Mouse (Mus musculus): ENCODE measurements around the gene Xpot. TPM values are rescaled to one million over a fixed set of nuclear protein-coding genes. Genes with fewer than 3 reads are reported as not detected.

The Xpot gene
- total and polyA plus RNA-seq, 3 experiments, result 132 to 151 (median 140) TPM

DNA sequence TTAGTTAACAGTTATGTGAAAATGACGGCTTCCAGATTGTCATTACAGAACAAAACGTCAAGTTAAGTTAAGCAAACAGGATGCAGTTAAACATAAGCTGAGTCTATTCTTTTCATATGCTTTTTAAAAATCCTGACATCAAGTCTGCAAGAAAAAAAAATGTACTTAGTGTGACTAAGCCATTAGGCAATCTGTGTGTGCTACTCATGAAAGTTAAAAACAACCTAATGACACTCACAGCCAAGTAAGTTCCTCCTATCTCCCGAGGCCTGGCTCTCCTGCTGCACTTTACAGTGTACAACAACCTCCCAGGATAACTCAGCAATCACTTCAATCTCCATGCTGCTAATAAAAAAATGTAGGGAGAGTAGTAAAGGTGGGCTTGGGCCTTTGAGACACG is 22.6 kb downstream of the Xpot start:
- Histone ChIP-seq H3K79me2 (replicated peaks; ENCODE audit: control insufficient read depth, extremely low read depth, insufficient read depth, poor library complexity, severe bottlenecking) (no peaks in the 10 kb centered on the region), H3K27me3 (replicated peaks) (no peaks in the 10 kb centered on the region), H3K4me2 (ENCODE audit: insufficient read depth, low read depth, poor library complexity, severe bottlenecking) (no peak overlapping the region), H3K27ac (ENCODE audit: insufficient read depth, low read depth) (no peak overlapping the region), H3K4me3 (replicated peaks in 1 of 3; ENCODE audit: low read depth in 2 of 3, low read length in 2 of 3, poor library complexity in 1 of 3) (no peak overlapping the region), H3K36me3 (replicated peaks in 1 of 2; ENCODE audit: control insufficient read depth in 1 of 2, insufficient read depth in 1 of 2, low read length in 1 of 2) (peaks cover 90 to 98% of the 10 kb centered on the region in 2 experiments), H3K9me3 (replicated peaks; ENCODE audit: low read length) (no peaks in the 10 kb centered on the region), H3K9ac (ENCODE audit: insufficient read depth, low read depth) (no peak overlapping the region), H3K4me1 (ENCODE audit: control insufficient read depth in 1 of 2, insufficient read depth in 2 of 2) (no peaks in the 10 kb centered on the region; a peak in 1 of 4 replicates)
- in situ Hi-C loops (cut with MboI; ENCODE audit: low pct_ligation_motif_present, low pct_unique_long_range_greater_than_20kb, low sequenced_read_pairs) (no loop called here), dilution Hi-C loops (cut with MboI; ENCODE audit: extremely low pct_ligation_motif_present, extremely low pct_unique_long_range_greater_than_20kb, low sequenced_read_pairs) (no loop called here)
- TF ChIP-seq ZKSCAN1 (IDR thresholded peaks at IDR 0.05; ENCODE audit: borderline replicate concordance, low read depth, low read length) (no peak), CHD1 (IDR thresholded peaks at IDR 0.05; ENCODE audit: low read depth, low read length) (no peak), SIN3A (IDR thresholded peaks at IDR 0.05; ENCODE audit: low read length) (no peak), ZC3H11A (IDR thresholded peaks at IDR 0.05; ENCODE audit: low read depth, low read length) (no peak), MXI1 (IDR thresholded peaks at IDR 0.05; ENCODE audit: low read depth, low read length) (no peak), E2F4 (IDR thresholded peaks at IDR 0.05; ENCODE audit: insufficient replicate concordance, low read depth, low read length) (no peak)
- no peak for DNase-seq (ENCODE audit: extremely low read depth)

DNA sequence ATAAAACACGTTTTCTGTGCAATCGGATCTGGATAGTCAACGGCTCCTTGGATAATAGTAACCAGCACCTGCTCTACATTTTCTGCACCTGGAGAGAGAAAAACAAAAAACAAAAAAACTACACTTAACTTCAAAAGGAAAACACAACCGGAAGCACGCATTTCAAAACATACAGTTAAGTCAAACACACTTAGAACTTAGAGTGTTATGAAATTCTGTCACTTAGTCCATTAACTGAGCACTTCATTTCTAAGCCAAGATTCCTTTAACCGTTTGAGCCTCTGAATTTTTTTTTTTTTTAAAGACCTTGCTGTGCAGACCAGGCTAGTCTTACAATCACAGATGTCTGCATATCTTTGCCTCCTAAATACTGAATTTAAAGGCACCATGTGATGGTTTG is 24.9 kb downstream of the Xpot start:
- TF ChIP-seq CTCF (conservative IDR thresholded peaks at IDR 0.05 in 1 of 2, IDR thresholded peaks at IDR 0.05 in 1 of 2; ENCODE audit: low read depth in 2 of 2, low read length in 2 of 2), result no peak
- no peak for TF ChIP-seq ETS1 (conservative IDR thresholded peaks at IDR 0.05; ENCODE audit: low read depth, low read length)
- no peak for TF ChIP-seq POLR2AphosphoS2 (IDR thresholded peaks at IDR 0.05; ENCODE audit: low read depth, low read length)
- no peak for TF ChIP-seq PAX5 (IDR thresholded peaks at IDR 0.05; ENCODE audit: low read length)
- no peak for TF ChIP-seq JUN (IDR thresholded peaks at IDR 0.05; ENCODE audit: insufficient read depth, low read depth, low read length)
- dilution Hi-C loops (cut with MboI; ENCODE audit: extremely low pct_ligation_motif_present, extremely low pct_unique_long_range_greater_than_20kb, low sequenced_read_pairs) (no loop called here), in situ Hi-C loops (cut with MboI; ENCODE audit: low pct_ligation_motif_present, low pct_unique_long_range_greater_than_20kb, low sequenced_read_pairs) (no loop called here)
- H3K4me1 ChIP-seq (ENCODE audit: control insufficient read depth in 1 of 2, insufficient read depth in 2 of 2), result no peaks in the 10 kb centered on the region
- no peak overlapping the region for H3K27ac ChIP-seq (ENCODE audit: insufficient read depth, low read depth)
- no peak overlapping the region for H3K9ac ChIP-seq (ENCODE audit: insufficient read depth, low read depth)
- no peak overlapping the region for H3K4me2 ChIP-seq (ENCODE audit: insufficient read depth, low read depth, poor library complexity, severe bottlenecking)
- no peaks in the 10 kb centered on the region for H3K79me2 ChIP-seq (replicated peaks; ENCODE audit: control insufficient read depth, extremely low read depth, insufficient read depth, poor library complexity, severe bottlenecking)
- H3K4me3 ChIP-seq (replicated peaks in 1 of 3; ENCODE audit: low read depth in 2 of 3, low read length in 2 of 3, poor library complexity in 1 of 3), result no peak overlapping the region
- peaks cover 89 to 98% of the 10 kb centered on the region in 2 experiments for H3K36me3 ChIP-seq (replicated peaks in 1 of 2; ENCODE audit: control insufficient read depth in 1 of 2, insufficient read depth in 1 of 2, low read length in 1 of 2)
- no peaks in the 10 kb centered on the region for H3K27me3 ChIP-seq (replicated peaks)
- no peak for DNase-seq (ENCODE audit: extremely low read depth)
- H3K9me3 ChIP-seq (replicated peaks; ENCODE audit: low read length), result no peaks in the 10 kb centered on the region

DNA sequence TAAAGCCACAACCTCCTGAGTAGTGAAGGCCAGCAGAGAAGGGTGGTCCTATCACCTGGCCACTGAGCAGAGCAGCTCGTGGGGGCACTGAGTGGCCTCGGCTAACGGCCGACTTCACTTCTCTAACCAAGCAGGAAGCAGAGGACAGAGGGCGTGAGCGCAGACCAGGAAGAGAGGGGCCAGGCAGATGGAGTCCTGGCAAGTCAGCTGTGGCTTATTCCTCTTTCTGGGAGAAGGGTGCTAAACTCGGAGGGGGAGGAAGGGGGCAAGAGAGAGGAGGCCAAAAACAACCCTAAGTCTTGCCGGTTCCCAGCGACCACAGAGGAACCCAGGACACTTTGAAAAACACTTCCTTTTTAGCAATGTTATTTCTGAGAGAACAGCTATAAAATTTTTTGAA is 29.6 kb downstream of the Xpot start:
- H3K4me2 ChIP-seq (ENCODE audit: insufficient read depth, low read depth, poor library complexity, severe bottlenecking), result no peak overlapping the region
- DNase-seq (ENCODE audit: extremely low read depth), result no peak
- H3K9me3 ChIP-seq (replicated peaks; ENCODE audit: low read length), result no peaks in the 10 kb centered on the region
- peaks cover 73 to 91% of the 10 kb centered on the region in 2 experiments for H3K36me3 ChIP-seq (replicated peaks in 1 of 2; ENCODE audit: control insufficient read depth in 1 of 2, insufficient read depth in 1 of 2, low read length in 1 of 2)
- dilution Hi-C loops (cut with MboI; ENCODE audit: extremely low pct_ligation_motif_present, extremely low pct_unique_long_range_greater_than_20kb, low sequenced_read_pairs) (no loop called here), in situ Hi-C loops (cut with MboI; ENCODE audit: low pct_ligation_motif_present, low pct_unique_long_range_greater_than_20kb, low sequenced_read_pairs) (no loop called here)
- no peak overlapping the region for H3K4me3 ChIP-seq (replicated peaks in 1 of 3; ENCODE audit: low read depth in 2 of 3, low read length in 2 of 3, poor library complexity in 1 of 3)
- H3K4me1 ChIP-seq (ENCODE audit: control insufficient read depth in 1 of 2, insufficient read depth in 2 of 2), result 0 out of 4 replicates have a peak, but pooled peaks cover 0 to 3% of the 10 kb centered on the region in 2 experiments
- TF ChIP-seq MYC (IDR thresholded peaks at IDR 0.05; ENCODE audit: low read depth, low read length), result no peak
- TF ChIP-seq ZNF384 (IDR thresholded peaks at IDR 0.05; ENCODE audit: low read depth, low read length), result no peak
- TF ChIP-seq POLR2A (IDR thresholded peaks at IDR 0.05; ENCODE audit: low read depth, low read length), result no peak
- no peak for TF ChIP-seq KAT2A (IDR thresholded peaks at IDR 0.05; ENCODE audit: insufficient replicate concordance, low read length)
- no peak for TF ChIP-seq GABPA (IDR thresholded peaks at IDR 0.05; ENCODE audit: insufficient replicate concordance, low read depth, low read length)
- no peak for TF ChIP-seq NRF1 (IDR thresholded peaks at IDR 0.05; ENCODE audit: low read depth, low read length)
- TF ChIP-seq ZMIZ1 (IDR thresholded peaks at IDR 0.05; ENCODE audit: low read depth, low read length), result no peak
- no peak for TF ChIP-seq PAX5 (IDR thresholded peaks at IDR 0.05; ENCODE audit: low read length)
- TF ChIP-seq CHD1 (IDR thresholded peaks at IDR 0.05; ENCODE audit: low read depth, low read length), result no peak
- no peak for TF ChIP-seq RCOR1 (conservative IDR thresholded peaks at IDR 0.05; ENCODE audit: low read depth, low read length)
- no peak for TF ChIP-seq TCF12 (IDR thresholded peaks at IDR 0.05; ENCODE audit: low read depth, low read length)
- no peak for TF ChIP-seq MAZ (IDR thresholded peaks at IDR 0.05; ENCODE audit: low read depth, low read length)
- no peak for TF ChIP-seq MXI1 (IDR thresholded peaks at IDR 0.05; ENCODE audit: low read depth, low read length)
- TF ChIP-seq UBTF (IDR thresholded peaks at IDR 0.05; ENCODE audit: low read depth, low read length), result no peak
- no peak for TF ChIP-seq ELF1 (IDR thresholded peaks at IDR 0.05; ENCODE audit: low read depth, low read length)
- TF ChIP-seq MAFK (IDR thresholded peaks at IDR 0.05; ENCODE audit: insufficient replicate concordance, low read length), result no peak
- TF ChIP-seq E2F4 (IDR thresholded peaks at IDR 0.05; ENCODE audit: insufficient replicate concordance, low read depth, low read length), result no peak
- no peak for TF ChIP-seq CHD2 (IDR thresholded peaks at IDR 0.05; ENCODE audit: low read length)
- H3K27ac ChIP-seq (ENCODE audit: insufficient read depth, low read depth), result no peak overlapping the region
- no peaks in the 10 kb centered on the region for H3K27me3 ChIP-seq (replicated peaks)
- no peak overlapping the region for H3K9ac ChIP-seq (ENCODE audit: insufficient read depth, low read depth)
- no peaks in the 10 kb centered on the region for H3K79me2 ChIP-seq (replicated peaks; ENCODE audit: control insufficient read depth, extremely low read depth, insufficient read depth, poor library complexity, severe bottlenecking)
